ENCODE assay signal across 8 mouse cellular contexts in the genomic region with DNA sequence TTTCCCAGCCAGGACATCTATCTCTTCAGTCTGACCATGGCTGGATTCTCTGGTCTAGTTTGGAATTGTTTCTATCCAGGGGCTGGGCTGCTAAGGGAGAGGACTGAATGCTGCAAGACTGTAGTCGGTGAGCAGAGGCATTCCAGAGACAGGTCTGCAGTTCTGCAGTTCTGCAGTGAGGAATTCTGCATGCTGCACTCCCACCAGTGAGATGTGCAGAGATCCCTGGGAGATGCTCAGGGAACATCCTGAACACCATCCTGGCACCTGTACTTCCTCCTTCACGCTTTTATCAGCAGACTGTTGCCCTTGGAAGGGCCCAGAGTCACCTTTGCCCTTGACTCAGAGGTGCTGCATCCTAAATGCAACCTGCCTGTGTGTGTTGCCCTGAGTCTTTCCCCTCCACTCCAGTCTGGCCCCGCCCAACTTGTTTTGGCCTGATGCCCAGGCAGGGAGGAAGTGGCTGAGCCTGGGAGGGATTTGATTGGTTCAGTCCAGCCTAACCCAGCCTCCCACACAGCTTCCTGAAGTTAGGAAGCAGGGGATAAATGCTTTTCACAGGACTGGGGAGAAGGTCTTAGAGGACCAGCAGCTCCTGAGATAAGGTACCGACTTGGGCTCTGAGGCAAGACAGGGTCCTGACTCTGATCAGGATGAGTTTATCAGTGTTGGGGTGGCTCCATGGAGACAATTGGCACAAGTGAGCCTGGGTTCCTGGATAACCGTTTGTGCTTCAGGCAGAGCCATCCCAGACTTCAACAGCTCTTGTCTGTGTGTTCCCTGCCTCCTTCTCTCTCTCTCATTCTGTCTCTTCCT. TPM values are rescaled to one million over a fixed set of nuclear protein-coding genes. Genes with fewer than 3 reads are reported as not detected.
DNase-seq lines count a peak whose midpoint lies in the region; ATAC-seq lines count a peak whose summit lies in the region.
"Not testable (repeated sequence)": the region's sequence is repeated elsewhere in the genome, so short reads cannot be mapped to it uniquely, and the experiment has no call there.

Cyp4f16 (plus strand) TSS at position 508 of the 816 bp plus-strand sequence.

- peak; percentile 94 for DNase-seq in adipocyte (ENCODE audit: low spot score)
- peak; percentile 78 for DNase-seq in embryo, embryonic 10.5 days (ENCODE audit: low spot score)
- peak; percentile 79 to 88 for DNase-seq in gastrocnemius, postnatal 36 days
- peak; percentile 66 to 72 for DNase-seq in left cerebral cortex, postnatal 14 days (ENCODE audit: low spot score in 2 of 2)
- DNase-seq in right cerebral cortex, postnatal 14 days: peak; percentile 78
- DNase-seq in urinary bladder, postnatal 36 days (ENCODE audit: low spot score in 2 of 2): peak; percentile 90 to 91

- H3K9me3 ChIP-seq in intestine, embryonic 15.5 days: not testable (repeated sequence)

- intact Hi-C loops in gastrocnemius, postnatal 36 days (cut with DNase I): not testable (repeated sequence)
- intact Hi-C loops in left cerebral cortex, postnatal 14 days (cut with DNase I): loop anchor here (5.0 kb wide), 1 partner anchor 86 kb away; the partner anchor contains the start of gene Cyp4f37

- H3K9ac ChIP-seq in intestine, embryonic 15.5 days: peak within 1 kb of the TSS; percentile 45

- H3K4me2 ChIP-seq in intestine, embryonic 15.5 days (replicated peaks): peak within 1 kb of the TSS; percentile 76

- peak within 1 kb of the TSS; percentile 68 for H3K27ac ChIP-seq in intestine, embryonic 15.5 days

- 5% methylated on average over 5 of the region's 5 CpGs for WGBS in intestine, embryonic 15.5 days

- ATAC-seq in intestine, embryonic 15.5 days: peak; percentile 98
- peak; percentile 86 for ATAC-seq in megakaryocyte-erythroid progenitor cell, adult 5-6 weeks (replicated peaks; ENCODE audit: low FRiP score, low TSS enrichment, poor library complexity, severe bottlenecking)

- H3K36me3 ChIP-seq in intestine, embryonic 15.5 days: not testable (repeated sequence)

- H3K27me3 ChIP-seq in intestine, embryonic 15.5 days (replicated peaks): not testable (repeated sequence)

- not testable (repeated sequence) for H3K4me1 ChIP-seq in intestine, embryonic 15.5 days (replicated peaks)

- H3K4me3 ChIP-seq in intestine, embryonic 15.5 days (replicated peaks): peak within 1 kb of the TSS; percentile 49

RNA-seq across cellular contexts. Expression of gene Cyp4f16, which starts in this region (rescaled TPM):
- total RNA-seq in gastrocnemius, postnatal 36 days (2021): 1 to 10 TPM in 1 of 2 experiments, under 1 TPM in 1; 0.96 to 1.6 TPM
- polyA plus RNA-seq in intestine, embryonic 15.5 days (2015; fragmentation: Nextera tagmentation; extraction: Ambion mirVana): 30.1 and 33.9 TPM in 2 replicates
- total RNA-seq in left cerebral cortex, postnatal 14 days (2021): 1 to 10 TPM; 5.8 to 5.9 TPM
- 6.2 and 9.2 TPM in 2 replicates for total RNA-seq in megakaryocyte-erythroid progenitor cell, adult 5-6 weeks (2014; fragmentation: Nextera tagmentation)
- total RNA-seq in megakaryocyte-erythroid progenitor cell, adult 5-6 weeks (2017): 3.4 and 10.3 TPM in 2 replicates

Comparison
In these comparisons a context has a peak if more than half of its experiments do, and no peak if none do; other contexts are left out.
1. Peak in every context shown above with its lines: DNase-seq, ATAC-seq, H3K4me3 ChIP-seq and H3K27ac ChIP-seq.